Mouse (Mus musculus): ENCODE measurements around the gene Fhit.
"Not testable (repeated sequence)": the region's sequence is repeated elsewhere in the genome, so short reads cannot be mapped to it uniquely, and the experiment has no call there.

Gene Fhit

DNA sequence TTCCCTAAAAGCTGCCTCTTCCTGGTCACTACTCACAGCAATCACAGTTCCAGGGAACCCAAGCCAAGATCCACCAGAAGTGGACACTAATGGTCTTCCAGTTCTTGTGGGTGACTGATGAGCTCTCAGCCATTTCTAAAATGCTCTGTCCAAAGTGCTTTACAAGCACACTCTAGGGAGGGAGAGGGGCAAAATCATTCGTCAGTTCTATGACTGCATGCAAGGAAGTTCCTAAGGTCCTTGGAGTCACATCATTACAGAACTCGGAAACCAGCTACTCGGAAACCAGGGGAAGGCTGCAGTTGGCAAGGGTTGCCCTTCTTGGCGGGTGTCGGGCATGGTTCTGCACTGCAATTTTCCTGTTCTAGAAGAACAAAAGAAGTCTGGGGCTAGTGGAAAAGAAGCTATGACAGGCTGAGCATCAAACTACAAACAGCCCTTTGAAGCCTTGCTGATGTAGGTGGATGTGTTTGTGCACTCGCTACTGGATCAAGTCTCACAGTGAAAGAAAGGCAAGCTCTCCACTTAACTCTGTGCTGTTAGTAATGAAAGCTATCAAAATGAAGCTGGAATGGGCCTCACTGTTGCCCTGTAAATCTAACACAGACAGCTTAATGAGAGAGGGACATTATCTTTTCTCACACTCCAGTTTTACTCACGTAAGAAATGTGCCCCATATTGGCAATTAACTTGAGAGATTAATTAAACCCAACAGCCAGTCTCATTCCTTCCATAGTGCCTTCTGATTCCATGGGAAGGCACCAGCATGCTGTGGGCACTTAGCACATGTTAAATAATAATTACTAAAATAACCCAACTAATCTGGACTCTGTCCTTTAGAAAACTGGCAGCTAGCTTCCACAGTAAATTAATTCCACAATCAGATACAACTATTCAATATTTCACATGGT lies 243.7 kb downstream of the Fhit start:
- DNase-seq: no peak

- DNase-seq: no peak
Measured at GRCm38 (mm10) chr14:10908011-10908410, 253.8 kb downstream of the Fhit start.

DNA sequence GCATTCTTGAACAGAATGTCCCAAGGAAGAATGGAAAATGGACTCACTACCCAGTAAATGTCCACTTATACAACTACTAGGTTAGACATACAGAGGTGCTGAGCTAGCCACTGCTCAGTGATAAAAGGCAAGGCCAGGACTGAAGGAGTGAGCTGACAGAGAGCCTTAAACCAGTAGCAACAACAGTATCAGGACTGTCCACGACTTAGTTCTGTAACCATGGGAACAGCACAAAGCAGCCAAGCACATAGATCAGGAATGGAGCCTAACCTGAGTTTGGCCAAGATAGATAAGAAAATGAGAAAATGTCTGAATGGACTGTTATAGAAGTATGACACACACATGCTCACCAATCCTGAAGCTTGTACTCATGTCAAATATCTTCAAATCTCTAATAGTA lies 279.1 kb downstream of the Fhit start:
- DNase-seq: no peak

DNA sequence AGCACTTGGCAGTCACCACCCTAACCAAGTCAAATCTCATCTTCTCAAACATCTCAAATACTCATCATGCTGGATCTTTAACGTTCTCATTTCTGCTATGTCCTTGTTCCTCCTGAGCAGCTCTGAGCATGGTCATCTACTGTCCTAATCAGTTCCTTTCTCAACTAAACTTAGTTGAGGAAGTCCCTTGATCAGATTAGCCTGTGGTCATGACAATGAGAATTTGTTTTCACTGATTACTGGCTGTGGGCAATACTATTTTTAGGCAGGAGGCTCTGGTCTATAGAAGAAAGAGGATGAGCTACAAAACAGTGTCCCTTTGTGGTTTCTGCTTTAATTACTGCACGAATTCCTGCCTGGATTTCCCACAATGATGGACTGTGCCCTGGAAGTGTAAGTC lies 281.1 kb downstream of the Fhit start:
- DNase-seq: no peak

GRCm38 (mm10) chr14:10874595-10875372 lies 287.1 kb downstream of the Fhit start:
- DNase-seq: no peak

- no peak for DNase-seq
Measured at GRCm38 (mm10) chr14:10857606-10858005, 304.2 kb downstream of the Fhit start.

DNA sequence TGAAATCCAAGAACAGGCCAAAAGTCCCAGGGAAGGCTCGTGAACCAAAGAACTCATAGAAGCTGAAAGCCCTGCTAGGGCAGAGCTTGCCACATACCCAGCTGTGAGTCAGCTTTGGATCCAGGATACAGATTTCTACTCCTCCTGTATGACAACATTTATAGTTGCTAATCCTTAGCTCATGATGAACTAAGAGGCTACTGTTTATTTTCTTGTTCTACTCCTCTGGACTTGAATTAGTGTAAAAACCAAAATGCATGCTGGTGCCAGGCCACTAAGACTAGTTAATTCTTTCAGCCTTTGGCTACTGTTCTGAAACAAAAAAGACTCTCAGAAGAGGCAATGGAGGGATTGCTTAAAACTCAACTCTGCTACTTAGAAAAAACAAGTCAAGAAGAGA lies 309.9 kb downstream of the Fhit start:
- DNase-seq: no peak

GRCm38 (mm10) chr14:10836001-10836400 lies 325.8 kb downstream of the Fhit start:
- DNase-seq: no peak

- DNase-seq: no peak
Measured at GRCm38 (mm10) chr14:10824819-10825218, 337.0 kb downstream of the Fhit start.

GRCm38 (mm10) chr14:10813551-10813950 lies 348.3 kb downstream of the Fhit start:
- DNase-seq: no peak

GRCm38 (mm10) chr14:10798489-10799180 lies 363.2 kb downstream of the Fhit start:
- DNase-seq: no peak

DNA sequence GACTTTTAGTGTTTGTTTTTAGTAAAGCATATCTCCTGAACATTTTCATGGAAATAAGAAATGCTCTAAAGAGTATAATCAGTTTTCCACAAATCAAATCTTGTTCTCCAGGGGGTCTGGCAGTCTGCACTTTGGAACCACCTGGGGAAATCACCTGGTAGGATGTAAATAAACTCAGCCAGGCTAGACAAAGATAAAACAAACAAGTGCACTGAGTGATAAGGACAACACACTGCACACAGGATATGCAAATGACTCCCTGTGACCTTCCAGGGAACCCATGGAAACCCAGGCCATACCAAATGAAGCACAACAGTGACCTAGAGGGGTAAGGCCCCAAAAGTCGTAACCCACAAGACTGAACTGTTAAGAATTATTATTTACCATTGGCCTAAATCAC lies 364.2 kb downstream of the Fhit start:
- DNase-seq: no peak

DNA sequence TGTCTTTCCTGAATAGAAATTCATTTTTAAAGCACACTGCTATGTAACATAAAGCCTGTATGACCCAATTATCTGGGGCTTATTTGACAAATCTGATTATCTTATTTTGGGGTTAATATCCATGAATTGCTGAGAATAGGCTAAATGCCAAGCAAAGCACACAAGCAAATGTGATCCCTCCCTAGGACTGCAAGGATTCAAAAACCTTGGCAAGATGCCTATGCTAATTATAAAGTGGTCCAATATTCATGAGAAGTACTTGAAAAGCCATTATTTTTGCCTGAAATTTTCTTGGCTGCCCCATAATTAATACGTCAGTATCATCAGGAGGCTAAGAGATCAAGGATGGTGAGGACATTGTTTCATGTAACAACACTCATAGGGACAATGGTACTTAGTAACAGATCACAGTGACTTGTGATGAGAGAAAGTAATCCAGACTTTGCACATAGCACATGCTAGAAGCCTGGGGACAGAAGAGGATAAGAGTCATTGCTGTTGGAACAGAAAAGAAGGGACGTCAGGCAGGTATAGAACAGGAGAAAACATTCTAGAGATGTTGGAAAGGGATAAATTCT lies 366.2 kb downstream of the Fhit start:
- DNase-seq: no peak

DNA sequence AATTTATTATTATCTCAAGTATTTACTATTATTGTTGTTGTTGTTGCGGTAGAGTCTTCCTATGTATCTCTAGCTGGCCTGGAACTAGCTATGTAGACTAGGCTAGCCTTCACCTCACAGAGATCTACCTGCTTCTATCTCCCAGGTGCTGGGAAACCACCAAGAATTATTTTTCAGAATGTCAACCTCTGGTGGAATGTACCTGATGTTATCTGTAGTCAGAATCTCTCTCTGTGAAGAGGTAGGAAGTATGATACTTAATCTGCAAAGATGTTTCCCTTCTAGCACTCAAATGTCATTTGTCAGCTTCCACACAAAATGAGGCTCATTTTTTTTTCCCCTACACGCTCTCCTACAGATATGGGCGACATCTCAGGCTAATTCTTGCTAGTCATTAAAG lies 377.9 kb downstream of the Fhit start:
- DNase-seq: no peak

DNA sequence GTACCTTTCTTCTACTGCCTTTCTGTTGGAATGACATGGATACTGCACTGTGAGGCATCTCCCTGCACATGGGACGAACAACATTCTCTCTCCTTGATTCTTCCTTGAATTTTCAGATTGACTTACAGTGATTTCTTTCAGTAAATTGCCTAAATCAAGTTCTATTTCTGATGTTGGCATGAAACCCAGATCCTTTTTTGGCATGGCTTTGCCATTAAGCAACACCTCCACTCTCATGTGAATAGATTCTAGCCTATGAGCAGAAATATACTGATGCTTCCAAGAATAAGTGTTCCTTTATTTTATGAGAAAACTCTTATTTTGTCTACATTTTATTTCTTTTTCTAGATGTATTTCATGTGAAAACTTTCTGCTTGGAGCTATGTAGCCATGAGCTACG lies 383.1 kb downstream of the Fhit start:
- no peak for DNase-seq

DNA sequence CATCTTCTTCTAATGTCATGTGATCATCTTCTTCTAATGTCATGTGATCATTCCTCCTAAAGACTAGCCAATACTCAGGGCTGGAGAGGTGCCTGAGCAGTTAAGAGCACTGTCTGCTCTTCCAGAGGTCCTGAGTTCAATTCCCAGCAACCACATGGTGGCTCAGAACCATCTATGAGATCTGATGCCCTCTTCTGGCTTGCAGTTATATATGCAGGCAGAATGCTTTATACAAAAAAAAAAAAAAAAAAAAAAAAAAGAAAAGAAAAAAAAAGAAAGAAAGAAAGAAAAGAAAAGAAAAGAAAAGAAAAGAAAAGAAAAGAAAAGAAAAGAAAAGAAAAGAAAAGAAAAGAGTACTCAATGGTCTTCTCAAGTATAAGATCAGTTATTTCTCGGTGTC lies 407.0 kb downstream of the Fhit start:
- DNase-seq: not testable (repeated sequence)

DNA sequence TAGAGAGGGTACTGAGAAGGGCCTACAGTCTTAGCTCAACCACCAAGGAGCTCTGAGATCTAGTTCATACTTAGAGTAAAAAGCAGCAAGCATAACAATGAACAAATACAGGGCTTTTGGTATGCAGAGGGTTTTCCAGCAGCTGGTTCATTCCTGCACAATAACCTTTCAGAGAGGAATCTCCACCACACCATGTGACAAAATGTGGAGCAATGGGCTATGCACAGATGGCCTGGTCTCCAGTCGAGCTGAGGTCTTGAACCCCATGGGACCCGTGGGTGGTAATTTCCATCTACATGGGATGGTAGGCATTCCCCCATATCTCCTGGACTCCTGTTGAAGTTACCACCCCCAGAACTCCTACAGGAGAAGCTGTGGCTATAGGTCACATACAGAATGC lies 423.8 kb downstream of the Fhit start:
- DNase-seq: no peak

- no peak for DNase-seq
Measured at GRCm38 (mm10) chr14:10722525-10722924, 439.3 kb downstream of the Fhit start.

DNA sequence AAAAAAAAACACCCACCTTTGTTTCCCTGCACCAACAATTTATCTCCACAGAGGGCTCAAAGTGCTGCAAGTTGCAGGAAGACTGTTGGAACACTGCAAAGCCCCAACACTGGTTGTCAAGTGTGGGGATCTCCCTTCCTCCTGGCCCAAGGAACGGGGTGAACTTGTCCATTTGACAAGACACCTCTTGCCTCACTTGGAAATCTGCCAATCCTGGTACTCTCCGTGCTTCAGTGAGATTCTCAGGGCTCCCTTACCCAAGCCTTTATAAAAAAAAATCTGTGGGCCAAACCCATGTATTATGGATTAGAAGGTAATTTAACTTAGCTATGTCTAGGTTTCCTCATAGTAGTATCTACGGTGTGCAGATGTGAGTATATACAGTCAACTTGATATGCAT lies 448.9 kb downstream of the Fhit start:
- no peak for DNase-seq

DNA sequence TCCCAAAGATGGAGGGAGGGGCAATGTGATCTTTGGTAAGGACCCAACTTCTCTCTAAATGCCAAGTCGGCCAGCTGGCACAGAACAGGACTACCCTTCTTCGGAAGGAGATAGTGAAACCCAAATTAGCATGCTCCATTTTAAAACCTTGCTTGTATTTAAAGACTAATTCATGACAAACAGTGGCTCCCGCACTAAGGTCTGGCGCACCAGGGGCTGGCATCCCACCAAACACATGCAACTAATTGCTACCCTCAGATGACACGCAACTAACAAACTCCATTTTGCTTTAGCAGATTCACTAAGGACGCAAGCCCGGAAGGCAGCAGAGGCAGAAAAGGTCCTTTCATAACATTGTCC lies 449.3 kb downstream of the Fhit start:
- DNase-seq: no peak

- DNase-seq: no peak
Measured at GRCm38 (mm10) chr14:10711841-10712521, 449.9 kb downstream of the Fhit start.

DNA sequence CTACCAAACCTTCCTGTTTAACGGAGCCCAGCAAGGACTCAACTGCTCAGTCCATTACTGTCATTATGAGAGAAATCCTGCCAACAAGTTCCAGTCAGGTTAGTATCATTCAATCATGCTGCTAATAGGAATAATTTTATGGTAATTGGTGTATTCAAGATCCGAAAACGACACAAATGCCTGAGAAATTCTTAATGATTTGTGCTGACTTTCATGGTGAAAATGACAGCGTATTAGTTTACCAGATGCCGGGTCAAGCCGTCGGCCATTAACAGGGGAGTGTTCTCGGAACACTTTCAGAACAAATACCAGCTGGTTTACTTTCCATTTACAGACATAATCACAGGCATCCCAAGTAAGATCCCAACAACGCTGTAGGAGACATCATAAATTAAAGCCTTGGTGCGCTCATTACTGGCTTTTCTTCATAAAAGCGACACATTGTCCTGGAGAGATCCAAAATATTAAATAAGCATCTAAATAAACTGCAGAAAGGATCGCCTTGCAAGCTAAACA lies 451.0 kb downstream of the Fhit start:
- DNase-seq: no peak

Measured in kidney, postnatal 25 days (tissue).